ENCODE assay signal across 8 mouse cellular contexts in genomic region chr4:134766904-134767425, GRCm38 (mm10). TPM values are rescaled to one million over a fixed set of nuclear protein-coding genes. Genes with fewer than 3 reads are reported as not detected.
A peak's percentile ranks its signal among the peaks of the same experiment; 100 is the strongest.
DNase-seq lines count a peak whose midpoint lies in the region; ATAC-seq lines count a peak whose summit lies in the region.

No protein-coding gene starts in this region.

- 1% methylated on average over 23 of the region's 23 CpGs for WGBS in heart, embryonic 11.5 days (ENCODE audit: insufficient replicate concordance)
- WGBS in kidney, embryonic 16.5 days, result 1% methylated on average over 23 of the region's 23 CpGs

- H3K27ac ChIP-seq in heart, embryonic 11.5 days (ENCODE audit: low read depth, low read length), result no peak overlapping the region
- H3K27ac ChIP-seq in kidney, embryonic 16.5 days (ENCODE audit: low read length), result peak overlapping the region; percentile 76

- peak; percentile 33 for DNase-seq in thymus, postnatal 14 days
- DNase-seq in thymus, postnatal 0 days (ENCODE audit: low spot score), result no peak
- DNase-seq in cerebellum, postnatal 25 days, result peak; percentile 67 to 75
- DNase-seq in lung, postnatal 36 days, result peak; percentile 78
- no peak for DNase-seq in yolk sac, embryonic 10.5 days (ENCODE audit: low spot score)
- no peak for DNase-seq in left cerebral cortex, adult 11 months (ENCODE audit: low spot score)

- peak overlapping the region; percentile 87 for H3K4me3 ChIP-seq in heart, embryonic 11.5 days (ENCODE audit: low read depth, low read length)
- peak overlapping the region; percentile 76 for H3K4me3 ChIP-seq in kidney, embryonic 16.5 days (ENCODE audit: low read length)

- no peaks in the 10 kb centered on the region for H3K36me3 ChIP-seq in heart, embryonic 11.5 days (ENCODE audit: control insufficient read depth, insufficient read depth, low read length)
- no peaks in the 10 kb centered on the region for H3K36me3 ChIP-seq in kidney, embryonic 16.5 days (ENCODE audit: insufficient read depth, low read length)

- H3K9ac ChIP-seq in heart, embryonic 11.5 days (ENCODE audit: low read depth, low read length), result peak overlapping the region; percentile 88
- peak overlapping the region; percentile 82 for H3K9ac ChIP-seq in kidney, embryonic 16.5 days (replicated peaks; ENCODE audit: low read length)

- H3K9me3 ChIP-seq in heart, embryonic 11.5 days (replicated peaks; ENCODE audit: control insufficient read depth, low read length), result no peaks in the 10 kb centered on the region
- H3K9me3 ChIP-seq in kidney, embryonic 16.5 days (ENCODE audit: low read length), result no peaks in the 10 kb centered on the region

- H3K4me1 ChIP-seq in heart, embryonic 11.5 days (ENCODE audit: control insufficient read depth, insufficient read depth, low read length), result peaks cover 44% of the 10 kb centered on the region
- H3K4me1 ChIP-seq in kidney, embryonic 16.5 days (ENCODE audit: insufficient read depth, low read length), result peaks cover 36% of the 10 kb centered on the region

- no peaks in the 10 kb centered on the region for H3K27me3 ChIP-seq in heart, embryonic 11.5 days (ENCODE audit: control insufficient read depth, insufficient read depth, low read length)
- H3K27me3 ChIP-seq in kidney, embryonic 16.5 days (ENCODE audit: insufficient read depth, low read length), result no peaks in the 10 kb centered on the region

- H3K4me2 ChIP-seq in heart, embryonic 11.5 days, result peak overlapping the region; percentile 95
- H3K4me2 ChIP-seq in kidney, embryonic 16.5 days (replicated peaks; ENCODE audit: low read depth, low read length), result peak overlapping the region; percentile 94

- ATAC-seq in heart, embryonic 11.5 days (replicated peaks; ENCODE audit: insufficient number of reproducible peaks, low FRiP score, low TSS enrichment), result no peak
- peak; percentile 17 for ATAC-seq in kidney, embryonic 16.5 days (ENCODE audit: low FRiP score, low TSS enrichment)

RNA-seq across cellular contexts. Expression of gene Ldlrap1, which starts 0.9 kb away (rescaled TPM):
- 16.1 and 16.6 TPM in 2 replicates for polyA plus RNA-seq in thymus, postnatal 0 days (2015; fragmentation: Nextera tagmentation; extraction: Ambion mirVana)
- polyA plus RNA-seq in heart, embryonic 11.5 days (2014; fragmentation: Nextera tagmentation; extraction: Ambion mirVana), result 11.4 and 13.5 TPM in 2 replicates
- polyA plus RNA-seq in kidney, embryonic 16.5 days (2015; fragmentation: Nextera tagmentation; extraction: Ambion mirVana), result 21.7 and 23.1 TPM in 2 replicates

Comparison
In these comparisons a context has a peak if more than half of its experiments do, and no peak if none do; other contexts are left out.
1. DNase-seq: peak in thymus, postnatal 14 days (single experiment), cerebellum, postnatal 25 days (2 of 2) and lung, postnatal 36 days (single experiment); none in thymus, postnatal 0 days (single experiment), yolk sac, embryonic 10.5 days (single experiment) and left cerebral cortex, adult 11 months (single experiment).